Mouse (Mus musculus) lung, postnatal 0 days (tissue): ENCODE results near the gene Limd2. TPM values are rescaled to one million over a fixed set of nuclear protein-coding genes. Genes with fewer than 3 reads are reported as not detected.

Experiments used
- ATAC-seq: fragments of 200-750 bp; cut with Nextera tagmentation; 2 replicates; pipeline ENCODE4 v1.8.0; 2017; ENCODE audit warnings: moderate library complexity
- DNase-seq: peaks from one replicate; pipeline ENCODE4 v3.0.0-alpha.2; 2016; ENCODE audit warnings: low spot score
- H3K27ac ChIP-seq: fragments of 300-500 bp; sonication (generic); 2 replicates; pipeline ENCODE4 v1.5.1; 2014; ENCODE audit warnings: antibody characterized with exemption, mild to moderate bottlenecking, low read length, mixed read lengths
- H3K27me3 ChIP-seq: fragments of 300-500 bp; sonication (generic); replicated peaks from 2 replicates; pipeline ENCODE4 v1.6.1; 2014; ENCODE audit warnings: low read length, mixed read lengths; ENCODE audit not compliant: insufficient read depth
- H3K36me3 ChIP-seq: fragments of 300-500 bp; sonication (generic); 2 replicates; pipeline ENCODE4 v1.6.1; 2014; ENCODE audit warnings: low read length, mixed read lengths; ENCODE audit not compliant: insufficient read depth
- H3K4me1 ChIP-seq: fragments of 300-500 bp; sonication (generic); 2 replicates; pipeline ENCODE4 v1.6.1; 2014; ENCODE audit warnings: antibody characterized with exemption, low read depth, low read length, mixed read lengths; ENCODE audit not compliant: insufficient read depth
- H3K4me2 ChIP-seq: fragments of 300-500 bp; sonication (generic); replicated peaks from 2 replicates; pipeline ENCODE4 v1.6.1; 2014; ENCODE audit warnings: low read depth, mild to moderate bottlenecking, low read length, moderate library complexity, mixed read lengths
- H3K4me3 ChIP-seq: fragments of 300-500 bp; sonication (generic); 2 replicates; pipeline ENCODE4 v1.5.1; 2014; ENCODE audit warnings: low read depth, low read length
- H3K9ac ChIP-seq: fragments of 300-500 bp; sonication (generic); replicated peaks from 2 replicates; pipeline ENCODE4 v1.6.1; 2014; ENCODE audit warnings: low read depth, mild to moderate bottlenecking
- H3K9me3 ChIP-seq: fragments of 300-500 bp; sonication (generic); 2 replicates; pipeline ENCODE4 v1.6.1; 2016; ENCODE audit warnings: low read length, mixed read lengths
- CTCF ChIP-seq: IDR thresholded peaks from 2 replicates; pipeline ENCODE4 v1.5.1; 2016; ENCODE audit warnings: antibody characterized with exemption, mild to moderate bottlenecking
- EP300 ChIP-seq: IDR thresholded peaks from 2 replicates; pipeline ENCODE4 v1.6.1; 2016; ENCODE audit warnings: antibody characterized with exemption, mild to moderate bottlenecking, control low read depth
- WGBS: fragments of 180-500 bp; shearing (Covaris S2); extraction: QIAGEN DNeasy Blood & Tissue Kit; methylation state at CpG from one replicate; pipeline ENCODE4 v1.1.7; 2014; 5-methylcytosine and 5-hydroxymethylcytosine counted together
- polyA plus RNA-seq: library from polyadenylated mRNA; unstranded; fragments of >200 nt; fragmentation: Nextera tagmentation; extraction: Ambion mirVana; gene quantifications from 2 replicates; pipeline ENCODE4 v1.2.1, GENCODE M21; 2015

Gene Limd2
- polyA plus RNA-seq, 1 experiment from 2014 or later: 226 TPM

DNA sequence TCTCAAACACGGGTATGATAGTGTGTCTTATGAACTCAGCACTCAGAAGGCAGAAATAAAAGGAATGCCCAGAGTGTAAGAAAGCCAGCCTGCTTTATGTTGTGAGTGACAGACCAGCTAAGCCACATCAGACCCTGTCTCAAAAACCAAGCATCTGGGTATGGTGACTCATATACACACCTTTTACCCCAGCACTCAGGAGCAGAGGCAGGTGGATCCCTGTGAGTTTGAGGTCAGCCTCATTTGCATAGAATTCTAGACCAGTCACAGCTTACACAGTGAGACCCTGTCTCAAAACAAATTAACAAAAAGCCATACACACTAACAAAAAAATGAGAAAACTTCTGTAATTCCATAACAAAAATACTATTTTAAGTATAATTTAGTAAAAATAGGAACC, 34.8 kb downstream of the Limd2 start:
- ATAC-seq (no peak), DNase-seq (no peak)
- no peaks in the 10 kb centered on the region for H3K9me3 ChIP-seq
- H3K36me3 ChIP-seq: peaks cover 16% of the 10 kb centered on the region
- 48% methylated on average over 1 of the region's 1 CpGs for WGBS
- H3K4me1 ChIP-seq: no peaks in the 10 kb centered on the region
- TF ChIP-seq CTCF: no peak
- TF ChIP-seq EP300: no peak
- no peak overlapping the region for H3K27ac ChIP-seq
- H3K9ac ChIP-seq: no peak overlapping the region
- no peak overlapping the region for H3K4me2 ChIP-seq
- H3K4me3 ChIP-seq: no peak overlapping the region
- no peaks in the 10 kb centered on the region for H3K27me3 ChIP-seq

DNA sequence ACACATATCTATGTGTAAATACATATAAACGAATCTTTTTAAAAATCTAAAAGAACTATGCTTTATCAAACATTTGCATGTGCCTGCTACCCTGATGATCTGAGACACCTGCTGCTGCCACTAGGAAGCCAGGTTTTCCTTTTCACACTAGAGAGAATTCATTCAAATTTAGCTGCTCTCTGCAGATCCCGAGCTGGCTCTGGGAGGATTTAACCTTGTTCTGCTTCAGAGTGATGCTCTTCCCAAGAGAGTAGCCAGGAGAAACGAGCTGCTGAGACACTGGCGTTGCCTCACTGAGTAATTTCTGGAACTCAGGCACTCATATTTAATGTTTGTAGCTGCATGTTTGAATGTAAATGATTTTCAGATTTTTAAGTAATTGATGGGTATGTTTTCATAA, 35.9 kb downstream of the Limd2 start:
- H3K4me1 ChIP-seq: no peaks in the 10 kb centered on the region
- TF ChIP-seq CTCF: no peak
- TF ChIP-seq EP300: no peak
- H3K9ac ChIP-seq: no peak overlapping the region
- H3K36me3 ChIP-seq: peaks cover 18% of the 10 kb centered on the region
- ATAC-seq (no peak), DNase-seq (no peak)
- no peak overlapping the region for H3K27ac ChIP-seq
- H3K9me3 ChIP-seq: no peaks in the 10 kb centered on the region
- H3K4me3 ChIP-seq: no peak overlapping the region
- no peak overlapping the region for H3K4me2 ChIP-seq
- WGBS: 84% methylated on average over 4 of the region's 4 CpGs
- no peaks in the 10 kb centered on the region for H3K27me3 ChIP-seq

GRCm38 (mm10) chr11:106122736-106123135, 37.9 kb downstream of the Limd2 start:
- DNase-seq: peak; percentile 70
- WGBS: 57% methylated on average over 3 of the region's 3 CpGs
- Histone ChIP-seq H3K9me3 (no peaks in the 10 kb centered on the region), H3K27ac (peak overlapping the region; percentile 16), H3K4me1 (no peaks in the 10 kb centered on the region), H3K36me3 (peaks cover 24% of the 10 kb centered on the region), H3K4me3 (no peak overlapping the region), H3K9ac (no peak overlapping the region), H3K27me3 (no peaks in the 10 kb centered on the region), H3K4me2 (no peak overlapping the region)
- peak; percentile 59 for ATAC-seq
- TF ChIP-seq CTCF (0 out of 2 replicates have a peak, but pooled peaks have one; percentile 2), EP300 (no peak)

DNA sequence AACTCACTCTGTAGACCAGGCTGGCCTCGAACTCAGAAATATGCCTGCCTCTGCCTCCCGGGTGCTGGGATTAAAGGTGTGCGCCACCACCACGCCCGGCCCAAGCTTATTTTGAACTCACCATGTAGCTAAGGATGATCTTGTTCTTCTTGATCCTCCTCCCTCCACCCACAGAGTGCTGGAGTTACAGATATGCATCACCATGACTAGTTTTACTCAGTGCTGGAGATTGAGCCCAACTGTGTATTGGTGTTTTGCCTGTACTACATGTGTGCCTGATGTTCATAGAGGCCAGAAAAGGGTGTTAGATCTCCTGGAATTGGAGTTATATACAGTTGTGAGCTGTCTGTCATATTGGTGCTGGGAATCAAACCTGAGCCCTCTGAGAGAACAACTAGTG, 38.4 kb downstream of the Limd2 start:
- peak overlapping the region; percentile 16 for H3K27ac ChIP-seq
- DNase-seq: no peak
- no peaks in the 10 kb centered on the region for H3K27me3 ChIP-seq
- no peaks in the 10 kb centered on the region for H3K9me3 ChIP-seq
- no peak for ATAC-seq
- TF ChIP-seq EP300: no peak
- no peak for TF ChIP-seq CTCF
- no peak overlapping the region for H3K4me2 ChIP-seq
- no peak overlapping the region for H3K9ac ChIP-seq
- H3K4me1 ChIP-seq: no peaks in the 10 kb centered on the region
- peaks cover 28% of the 10 kb centered on the region for H3K36me3 ChIP-seq
- H3K4me3 ChIP-seq: no peak overlapping the region
- 91% methylated on average over 5 of the region's 5 CpGs for WGBS

GRCm38 (mm10) chr11:106111688-106112087, 49.0 kb downstream of the Limd2 start:
- ATAC-seq (no peak), DNase-seq (no peak)
- TF ChIP-seq CTCF (no peak), EP300 (no peak)
- Histone ChIP-seq H3K9me3 (no peaks in the 10 kb centered on the region), H3K4me1 (no peaks in the 10 kb centered on the region), H3K36me3 (peaks cover 12% of the 10 kb centered on the region; the same call in 1 of the 2 replicates), H3K4me3 (no peak overlapping the region), H3K4me2 (no peak overlapping the region), H3K27me3 (no peaks in the 10 kb centered on the region), H3K9ac (no peak overlapping the region), H3K27ac (no peak overlapping the region)

Other genes starting within 250 kb of the Limd2 start
- 70.5 and 72.2 TPM in 2 replicates for gene Cyb561, start 207.5 kb downstream of the Limd2 start, polyA plus RNA-seq
- 73.6 and 74.6 TPM in 2 replicates for gene Ace, start 192.9 kb downstream of the Limd2 start, polyA plus RNA-seq
- gene Ace3, start 166.2 kb downstream of the Limd2 start, polyA plus RNA-seq: 2.0 and 2.1 TPM in 2 replicates
- gene Kcnh6, start 152.7 kb downstream of the Limd2 start, polyA plus RNA-seq: 0.14 and 0.32 TPM in 2 replicates
- gene Dcaf7, start 124.0 kb downstream of the Limd2 start, polyA plus RNA-seq: 26.6 and 28.9 TPM in 2 replicates
- gene Taco1, start 94.8 kb downstream of the Limd2 start, polyA plus RNA-seq: 5.1 and 5.7 TPM in 2 replicates
- gene Map3k3, start 76.2 kb downstream of the Limd2 start, polyA plus RNA-seq: 25.3 and 26.0 TPM in 2 replicates
- not detected in 2 replicates for gene Gm10840, start within 50 bp of the Limd2 start, polyA plus RNA-seq
- 14.9 and 15.4 TPM in 2 replicates for gene Strada, start 41.3 kb upstream of the Limd2 start, polyA plus RNA-seq
- 67.7 and 71.1 TPM in 2 replicates for gene Ccdc47, start 55.5 kb upstream of the Limd2 start, polyA plus RNA-seq
- 35.3 and 38.4 TPM in 2 replicates for gene Ddx42, start 56.1 kb upstream of the Limd2 start, polyA plus RNA-seq
- gene Ftsj3, start 95.2 kb upstream of the Limd2 start, polyA plus RNA-seq: 18.7 and 19.0 TPM in 2 replicates
- gene Psmc5, start 95.3 kb upstream of the Limd2 start, polyA plus RNA-seq: 150 and 153 TPM in 2 replicates
- gene Smarcd2, start 112.1 kb upstream of the Limd2 start, polyA plus RNA-seq: 46.9 and 55.5 TPM in 2 replicates
- gene Tcam1, start 115.8 kb upstream of the Limd2 start, polyA plus RNA-seq: 0.06 and 0.07 TPM in 2 replicates
- gene Gh, start 141.0 kb upstream of the Limd2 start, polyA plus RNA-seq: not detected in 2 replicates
- 10.8 and 11.8 TPM in 2 replicates for gene Cd79b, start 153.9 kb upstream of the Limd2 start, polyA plus RNA-seq
- 0.04 TPM in 1 of 2 replicates, not detected in the other for gene Scn4a, start 192.4 kb upstream of the Limd2 start, polyA plus RNA-seq
- gene Prr29, start 204.6 kb upstream of the Limd2 start, polyA plus RNA-seq: 8.9 and 10.2 TPM in 2 replicates
- 284 and 329 TPM in 2 replicates for gene Icam2, start 227.2 kb upstream of the Limd2 start, polyA plus RNA-seq